Mouse (Mus musculus): Measurements from ENCODE around the gene Fam189a2. TPM values are rescaled to one million over a fixed set of nuclear protein-coding genes. Genes with fewer than 3 reads are reported as not detected.

Gene Fam189a2
- polyA plus RNA-seq, 1 experiment from 2014 or later, result 2.9 TPM

DNA sequence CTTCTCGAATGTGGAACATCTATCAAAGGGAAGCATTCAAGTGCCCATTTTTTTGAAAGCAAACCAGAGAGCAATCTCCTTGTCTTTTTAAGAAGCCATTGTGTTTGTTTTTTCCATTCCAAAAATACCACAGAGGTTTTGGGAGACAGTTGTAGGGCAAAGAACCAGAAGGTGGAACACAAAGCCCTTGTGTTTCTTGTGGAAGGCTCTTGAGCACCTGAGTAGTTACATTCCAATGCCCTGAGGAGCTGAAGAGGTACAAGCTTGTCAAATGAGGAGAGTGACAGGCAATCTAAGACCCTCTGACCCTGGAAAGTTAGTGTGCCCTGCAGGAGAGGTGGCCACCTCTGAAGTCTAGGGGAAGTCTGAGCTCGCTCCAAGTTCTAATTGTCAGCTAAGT lies 19.7 kb upstream of the Fam189a2 start:
- WGBS, result 65% methylated on average over 2 of the region's 2 CpGs
- no peak overlapping the region for H3K9ac ChIP-seq (ENCODE audit: low read depth, low read length)
- no peaks in the 10 kb centered on the region; the same call in 1 of the 2 replicates for H3K4me1 ChIP-seq (replicated peaks; ENCODE audit: control insufficient read depth, insufficient read depth, low read length)
- TF ChIP-seq CTCF (IDR thresholded peaks at IDR 0.05; ENCODE audit: low read depth), result no peak
- H3K9me3 ChIP-seq (ENCODE audit: control insufficient read depth), result no peaks in the 10 kb centered on the region
- no peak overlapping the region for H3K4me2 ChIP-seq (replicated peaks; ENCODE audit: low read depth)
- no peak for ATAC-seq
- no peak overlapping the region for H3K27ac ChIP-seq (ENCODE audit: low read depth, low read length)
- H3K27me3 ChIP-seq (replicated peaks; ENCODE audit: control insufficient read depth, insufficient read depth, low read length), result no peaks in the 10 kb centered on the region
- H3K4me3 ChIP-seq (ENCODE audit: low read depth, low read length), result no peak overlapping the region
- no peaks in the 10 kb centered on the region for H3K36me3 ChIP-seq (ENCODE audit: control insufficient read depth, insufficient read depth)

DNA sequence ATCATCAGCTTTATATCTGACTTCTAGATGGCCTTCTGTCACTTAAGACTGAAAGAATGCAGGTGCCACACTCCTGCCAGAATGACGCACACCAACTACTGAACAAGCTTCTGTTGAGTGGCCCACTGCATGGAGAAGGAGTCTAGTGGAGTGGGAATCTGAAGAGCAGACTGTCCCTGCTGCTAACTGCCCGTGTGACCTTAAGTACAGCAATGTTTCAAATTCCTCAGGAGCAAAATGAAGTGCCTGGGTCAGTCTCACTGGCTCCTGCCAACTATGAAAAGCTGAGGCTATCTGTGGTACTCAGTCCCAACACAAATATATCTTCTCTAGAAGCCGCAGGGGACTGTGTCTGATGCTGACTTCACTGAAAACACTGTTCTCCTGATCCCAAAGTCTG lies 18.5 kb upstream of the Fam189a2 start:
- H3K27me3 ChIP-seq (replicated peaks; ENCODE audit: control insufficient read depth, insufficient read depth, low read length), result no peaks in the 10 kb centered on the region

DNA sequence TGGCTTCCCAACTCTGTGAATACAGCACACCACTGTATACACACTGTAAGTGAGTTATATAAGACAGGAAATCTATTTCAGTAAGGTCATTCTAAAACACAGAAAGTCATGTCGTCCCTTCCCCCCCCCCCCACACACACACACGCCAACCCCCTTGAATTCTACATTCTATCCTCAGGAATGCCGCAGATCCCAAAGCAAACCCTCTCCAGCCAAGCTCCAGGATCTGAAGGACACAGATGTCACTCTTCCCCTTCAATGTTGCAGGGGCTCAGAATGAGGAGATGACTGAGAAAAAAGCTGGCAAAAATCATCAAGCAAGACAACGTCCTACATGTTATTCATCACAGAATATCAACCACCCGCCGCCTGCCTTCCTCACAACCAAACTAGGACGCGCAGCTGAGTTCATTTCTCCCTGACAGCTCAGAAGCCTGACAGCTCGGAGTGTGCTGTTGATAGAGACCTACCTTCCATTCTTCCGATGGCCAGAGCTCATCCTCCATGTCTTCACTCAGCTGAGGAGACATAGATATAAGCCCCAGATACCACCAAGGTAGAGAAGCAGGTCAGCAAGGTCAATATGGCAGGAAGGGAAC lies 15.7 kb upstream of the Fam189a2 start:
- Histone ChIP-seq H3K4me2 (replicated peaks; ENCODE audit: low read depth) (no peak overlapping the region), H3K27me3 (replicated peaks; ENCODE audit: control insufficient read depth, insufficient read depth, low read length) (no peaks in the 10 kb centered on the region), H3K36me3 (ENCODE audit: control insufficient read depth, insufficient read depth) (no peaks in the 10 kb centered on the region), H3K27ac (ENCODE audit: low read depth, low read length) (no peak overlapping the region), H3K4me3 (ENCODE audit: low read depth, low read length) (no peak overlapping the region), H3K4me1 (replicated peaks; ENCODE audit: control insufficient read depth, insufficient read depth, low read length) (no peaks in the 10 kb centered on the region), H3K9me3 (ENCODE audit: control insufficient read depth) (no peaks in the 10 kb centered on the region), H3K9ac (ENCODE audit: low read depth, low read length) (no peak overlapping the region)
- no peak for TF ChIP-seq CTCF (IDR thresholded peaks at IDR 0.05; ENCODE audit: low read depth)
- 85% methylated on average over 10 of the region's 10 CpGs for WGBS
- ATAC-seq, result no peak

More for the DNA sequence above, 18.5 kb upstream of the Fam189a2 start:
- no peak overlapping the region for H3K4me2 ChIP-seq (replicated peaks; ENCODE audit: low read depth)
- no peak overlapping the region for H3K9ac ChIP-seq (ENCODE audit: low read depth, low read length)
- WGBS, result 79% methylated on average over 3 of the region's 3 CpGs
- no peaks in the 10 kb centered on the region for H3K36me3 ChIP-seq (ENCODE audit: control insufficient read depth, insufficient read depth)
- ATAC-seq, result no peak
- H3K27ac ChIP-seq (ENCODE audit: low read depth, low read length), result no peak overlapping the region
- TF ChIP-seq CTCF (IDR thresholded peaks at IDR 0.05; ENCODE audit: low read depth), result no peak
- no peak overlapping the region for H3K4me3 ChIP-seq (ENCODE audit: low read depth, low read length)
- H3K9me3 ChIP-seq (ENCODE audit: control insufficient read depth), result no peaks in the 10 kb centered on the region
- H3K4me1 ChIP-seq (replicated peaks; ENCODE audit: control insufficient read depth, insufficient read depth, low read length), result no peaks in the 10 kb centered on the region; the same call in 1 of the 2 replicates

DNA sequence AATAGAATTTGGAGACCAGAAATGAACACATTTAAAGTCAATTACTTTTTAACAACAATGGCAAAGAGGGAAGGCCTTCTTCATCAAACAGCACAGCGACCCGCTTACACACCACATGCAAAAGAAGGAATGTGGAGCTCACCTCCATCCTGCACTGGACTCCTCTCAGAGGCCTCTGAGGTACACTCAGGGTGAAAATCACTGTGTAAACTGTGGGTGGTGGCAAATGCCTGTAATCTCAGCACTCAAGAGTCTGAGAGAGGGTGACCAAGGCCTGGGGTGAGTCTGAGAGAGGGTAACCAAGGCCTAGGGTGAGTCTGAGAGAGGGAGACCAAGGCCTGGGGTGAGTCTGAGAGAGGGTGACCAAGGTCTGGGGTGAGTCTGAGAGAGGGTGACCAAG lies 11.6 kb upstream of the Fam189a2 start:
- Histone ChIP-seq H3K9ac (ENCODE audit: low read depth, low read length) (no peak overlapping the region), H3K4me1 (replicated peaks; ENCODE audit: control insufficient read depth, insufficient read depth, low read length) (no peaks in the 10 kb centered on the region), H3K27me3 (replicated peaks; ENCODE audit: control insufficient read depth, insufficient read depth, low read length) (no peaks in the 10 kb centered on the region), H3K27ac (ENCODE audit: low read depth, low read length) (no peak overlapping the region), H3K9me3 (ENCODE audit: control insufficient read depth) (no peaks in the 10 kb centered on the region), H3K4me2 (replicated peaks; ENCODE audit: low read depth) (no peak overlapping the region), H3K36me3 (ENCODE audit: control insufficient read depth, insufficient read depth) (no peaks in the 10 kb centered on the region), H3K4me3 (ENCODE audit: low read depth, low read length) (no peak overlapping the region)
- WGBS, result 95% methylated on average over 2 of the region's 2 CpGs
- TF ChIP-seq CTCF (IDR thresholded peaks at IDR 0.05; ENCODE audit: low read depth), result no peak
- no peak for ATAC-seq

DNA sequence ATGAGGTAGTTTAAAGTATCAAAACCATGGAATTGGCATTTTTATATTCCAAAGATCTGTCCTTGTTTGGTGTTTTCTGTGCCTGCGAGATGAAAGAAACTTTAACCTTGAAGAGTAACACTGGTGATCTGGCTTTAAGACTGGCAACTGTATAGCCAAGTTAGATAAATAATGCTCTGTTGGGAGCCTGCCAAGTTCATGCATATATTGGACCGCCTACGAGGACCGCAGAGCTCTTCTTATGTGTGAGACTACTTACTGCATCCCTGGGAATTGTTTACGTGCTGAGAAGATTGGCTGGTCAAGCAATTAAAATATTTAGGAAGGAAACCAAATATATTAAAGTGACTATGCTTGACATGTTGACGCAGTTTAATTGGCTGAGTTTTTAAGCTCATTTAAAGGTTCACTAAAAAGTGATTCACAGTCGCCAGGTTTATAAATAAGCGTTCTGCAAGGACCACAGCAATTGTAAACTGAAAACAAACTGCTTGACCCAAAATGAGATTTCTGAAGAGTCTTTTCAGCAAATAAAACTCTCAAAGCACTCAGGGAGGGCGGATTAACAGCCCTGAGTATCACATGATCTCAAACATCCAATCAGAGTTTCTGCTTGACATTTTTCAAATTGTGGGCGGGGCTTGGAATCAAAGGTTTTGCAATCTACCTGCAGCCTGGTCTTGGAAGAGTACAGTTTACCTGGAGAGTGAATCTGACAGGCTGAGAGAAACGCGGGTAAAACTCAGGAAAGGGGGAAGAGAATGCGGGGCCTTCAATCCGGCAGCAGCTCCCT lies 8.4 kb upstream of the Fam189a2 start:
- no peak for TF ChIP-seq CTCF (IDR thresholded peaks at IDR 0.05; ENCODE audit: low read depth)
- H3K4me2 ChIP-seq (replicated peaks; ENCODE audit: low read depth), result no peak overlapping the region
- no peak for ATAC-seq
- H3K4me1 ChIP-seq (replicated peaks; ENCODE audit: control insufficient read depth, insufficient read depth, low read length), result no peaks in the 10 kb centered on the region
- no peaks in the 10 kb centered on the region for H3K36me3 ChIP-seq (ENCODE audit: control insufficient read depth, insufficient read depth)
- no peaks in the 10 kb centered on the region; the same call in 1 of the 2 replicates for H3K27me3 ChIP-seq (replicated peaks; ENCODE audit: control insufficient read depth, insufficient read depth, low read length)
- no peak overlapping the region for H3K9ac ChIP-seq (ENCODE audit: low read depth, low read length)
- WGBS, result 59% methylated on average over 14 of the region's 14 CpGs
- H3K27ac ChIP-seq (ENCODE audit: low read depth, low read length), result no peak overlapping the region
- no peaks in the 10 kb centered on the region for H3K9me3 ChIP-seq (ENCODE audit: control insufficient read depth)
- no peak overlapping the region for H3K4me3 ChIP-seq (ENCODE audit: low read depth, low read length)

DNA sequence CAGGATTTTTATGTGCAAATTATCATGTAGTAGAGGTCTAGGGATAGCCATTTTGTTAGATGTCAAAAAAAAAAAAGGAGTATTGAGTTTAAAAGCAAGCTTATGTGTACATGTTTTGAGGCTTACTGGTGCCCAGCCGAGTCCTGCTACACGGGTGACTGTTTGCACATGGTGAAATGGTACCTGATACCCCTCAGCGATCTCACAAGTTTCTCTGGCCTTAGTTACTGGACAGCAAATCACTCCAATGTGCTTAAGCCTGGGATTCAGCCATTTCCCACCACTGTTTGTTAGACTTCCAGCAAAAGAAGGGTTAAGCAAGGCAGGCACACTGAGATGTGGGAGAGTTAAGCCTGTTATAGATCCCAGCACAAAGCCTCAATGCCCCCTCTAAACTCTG lies 3.5 kb upstream of the Fam189a2 start:
- Histone ChIP-seq H3K9ac (ENCODE audit: low read depth, low read length) (no peak overlapping the region), H3K4me1 (replicated peaks; ENCODE audit: control insufficient read depth, insufficient read depth, low read length) (peaks cover 3% of the 10 kb centered on the region; the same call in 1 of the 2 replicates), H3K9me3 (ENCODE audit: control insufficient read depth) (no peaks in the 10 kb centered on the region), H3K27me3 (replicated peaks; ENCODE audit: control insufficient read depth, insufficient read depth, low read length) (peaks cover 14% of the 10 kb centered on the region; the same call in 1 of the 2 replicates), H3K36me3 (ENCODE audit: control insufficient read depth, insufficient read depth) (no peaks in the 10 kb centered on the region), H3K4me2 (replicated peaks; ENCODE audit: low read depth) (no peak overlapping the region), H3K27ac (ENCODE audit: low read depth, low read length) (no peak overlapping the region), H3K4me3 (ENCODE audit: low read depth, low read length) (no peak overlapping the region)
- TF ChIP-seq CTCF (IDR thresholded peaks at IDR 0.05; ENCODE audit: low read depth), result no peak
- 74% methylated on average over 3 of the region's 3 CpGs for WGBS
- ATAC-seq, result no peak

Measured in intestine, postnatal 0 days (tissue).